Mouse (Mus musculus): ENCODE data around the gene Ano5. TPM values are rescaled to one million over a fixed set of nuclear protein-coding genes. Genes with fewer than 3 reads are reported as not detected.

The Ano5 gene
- 0.95 and 1.0 TPM in 2 replicates for polyA plus RNA-seq (2012; rRNA removed)

GRCm38 (mm10) chr7:51510671-51511651 is at the start of gene Ano5:
Gene Ano5 (plus strand): TSS chr7:51511029.
- no peak for TF ChIP-seq POLR2A (IDR thresholded peaks at IDR 0.05; ENCODE audit: borderline replicate concordance, insufficient read depth, low read length)
- no peak for TF ChIP-seq CTCF (IDR thresholded peaks at IDR 0.05; ENCODE audit: borderline replicate concordance, insufficient read depth, low read depth, low read length)
- no peaks in the 10 kb centered on the region; the same call in 1 of the 2 replicates for H3K4me1 ChIP-seq (ENCODE audit: control insufficient read depth, insufficient read depth, low read length)
- WGBS, result 1% methylated on average over 45 of the region's 45 CpGs
- peak within 1 kb of the TSS; percentile 13; the same call in 1 of the 2 replicates for H3K27ac ChIP-seq (ENCODE audit: insufficient read depth, low read length)
- no peaks in the 10 kb centered on the region for H3K27me3 ChIP-seq (ENCODE audit: control insufficient read depth, insufficient read depth, low read length)
- DNase-seq, result peak; percentile 83 to 88
- H3K4me3 ChIP-seq (replicated peaks; ENCODE audit: insufficient read depth, low read depth, low read length), result peak within 1 kb of the TSS; percentile 75

GRCm38 (mm10) chr7:51499396-51499795 is 11.4 kb upstream of the Ano5 start:
- 44% methylated on average over 2 of the region's 2 CpGs for WGBS
- DNase-seq, result peak in 1 of 2 experiments; percentile 8
- H3K4me3 ChIP-seq (replicated peaks; ENCODE audit: insufficient read depth, low read depth, low read length), result no peak overlapping the region
- peak; percentile 42; the same call in 1 of the 2 replicates for TF ChIP-seq CTCF (IDR thresholded peaks at IDR 0.05; ENCODE audit: borderline replicate concordance, insufficient read depth, low read depth, low read length)
- TF ChIP-seq POLR2A (IDR thresholded peaks at IDR 0.05; ENCODE audit: borderline replicate concordance, insufficient read depth, low read length), result no peak
- H3K27ac ChIP-seq (ENCODE audit: insufficient read depth, low read length), result no peak overlapping the region
- no peaks in the 10 kb centered on the region for H3K27me3 ChIP-seq (ENCODE audit: control insufficient read depth, insufficient read depth, low read length)
- H3K4me1 ChIP-seq (ENCODE audit: control insufficient read depth, insufficient read depth, low read length), result no peaks in the 10 kb centered on the region

GRCm38 (mm10) chr7:51503940-51504339 is 6.9 kb upstream of the Ano5 start:
- no peaks in the 10 kb centered on the region for H3K4me1 ChIP-seq (ENCODE audit: control insufficient read depth, insufficient read depth, low read length)

GRCm38 (mm10) chr7:51510147-51510546 is 682 bp upstream of the Ano5 start:
- H3K4me3 ChIP-seq (replicated peaks; ENCODE audit: insufficient read depth, low read depth, low read length), result no peak overlapping the region
- 58% methylated on average over 7 of the region's 7 CpGs for WGBS
- H3K27ac ChIP-seq (ENCODE audit: insufficient read depth, low read length), result no peak overlapping the region
- H3K4me1 ChIP-seq (ENCODE audit: control insufficient read depth, insufficient read depth, low read length), result no peaks in the 10 kb centered on the region; the same call in 1 of the 2 replicates
- H3K27me3 ChIP-seq (ENCODE audit: control insufficient read depth, insufficient read depth, low read length), result no peaks in the 10 kb centered on the region
- TF ChIP-seq CTCF (IDR thresholded peaks at IDR 0.05; ENCODE audit: borderline replicate concordance, insufficient read depth, low read depth, low read length) (no peak), POLR2A (IDR thresholded peaks at IDR 0.05; ENCODE audit: borderline replicate concordance, insufficient read depth, low read length) (no peak)
- DNase-seq, result no peak

More at GRCm38 (mm10) chr7:51503940-51504339, 6.9 kb upstream of the Ano5 start:
- H3K27ac ChIP-seq (ENCODE audit: insufficient read depth, low read length), result no peak overlapping the region
- no peaks in the 10 kb centered on the region for H3K27me3 ChIP-seq (ENCODE audit: control insufficient read depth, insufficient read depth, low read length)
- TF ChIP-seq CTCF (IDR thresholded peaks at IDR 0.05; ENCODE audit: borderline replicate concordance, insufficient read depth, low read depth, low read length), result no peak
- TF ChIP-seq POLR2A (IDR thresholded peaks at IDR 0.05; ENCODE audit: borderline replicate concordance, insufficient read depth, low read length), result no peak
- H3K4me3 ChIP-seq (replicated peaks; ENCODE audit: insufficient read depth, low read depth, low read length), result no peak overlapping the region
- WGBS, result 50% methylated on average over 2 of the region's 2 CpGs
- DNase-seq, result no peak

GRCm38 (mm10) chr7:51539344-51539743 is 28.5 kb downstream of the Ano5 start:
- Histone ChIP-seq H3K27ac (ENCODE audit: insufficient read depth, low read length) (no peak overlapping the region), H3K27me3 (ENCODE audit: control insufficient read depth, insufficient read depth, low read length) (no peaks in the 10 kb centered on the region), H3K4me3 (replicated peaks; ENCODE audit: insufficient read depth, low read depth, low read length) (no peak overlapping the region), H3K4me1 (ENCODE audit: control insufficient read depth, insufficient read depth, low read length) (no peaks in the 10 kb centered on the region)
- no peak for TF ChIP-seq POLR2A (IDR thresholded peaks at IDR 0.05; ENCODE audit: borderline replicate concordance, insufficient read depth, low read length)
- DNase-seq, result no peak

GRCm38 (mm10) chr7:51540736-51541135 is 29.9 kb downstream of the Ano5 start:
- H3K27me3 ChIP-seq (ENCODE audit: control insufficient read depth, insufficient read depth, low read length), result no peaks in the 10 kb centered on the region
- no peaks in the 10 kb centered on the region for H3K4me1 ChIP-seq (ENCODE audit: control insufficient read depth, insufficient read depth, low read length)
- no peak for TF ChIP-seq POLR2A (IDR thresholded peaks at IDR 0.05; ENCODE audit: borderline replicate concordance, insufficient read depth, low read length)
- peak; percentile 53 for TF ChIP-seq CTCF (IDR thresholded peaks at IDR 0.05; ENCODE audit: borderline replicate concordance, insufficient read depth, low read depth, low read length)
- 71% methylated on average over 6 of the region's 6 CpGs for WGBS
- H3K27ac ChIP-seq (ENCODE audit: insufficient read depth, low read length), result no peak overlapping the region
- no peak overlapping the region for H3K4me3 ChIP-seq (replicated peaks; ENCODE audit: insufficient read depth, low read depth, low read length)
- DNase-seq, result peak; percentile 22 to 28

GRCm38 (mm10) chr7:51600021-51600420 is 89.2 kb downstream of the Ano5 start:
- TF ChIP-seq CTCF (IDR thresholded peaks at IDR 0.05; ENCODE audit: borderline replicate concordance, insufficient read depth, low read depth, low read length), result no peak
- no peak for TF ChIP-seq POLR2A (IDR thresholded peaks at IDR 0.05; ENCODE audit: borderline replicate concordance, insufficient read depth, low read length)
- no peak for DNase-seq
- Histone ChIP-seq H3K27ac (ENCODE audit: insufficient read depth, low read length) (no peak overlapping the region), H3K4me3 (replicated peaks; ENCODE audit: insufficient read depth, low read depth, low read length) (no peak overlapping the region), H3K4me1 (ENCODE audit: control insufficient read depth, insufficient read depth, low read length) (no peaks in the 10 kb centered on the region), H3K27me3 (ENCODE audit: control insufficient read depth, insufficient read depth, low read length) (no peaks in the 10 kb centered on the region)
- WGBS, result 81% methylated on average over 4 of the region's 4 CpGs

GRCm38 (mm10) chr7:51603741-51604140 is 92.9 kb downstream of the Ano5 start:
- Histone ChIP-seq H3K27ac (ENCODE audit: insufficient read depth, low read length) (no peak overlapping the region), H3K27me3 (ENCODE audit: control insufficient read depth, insufficient read depth, low read length) (no peaks in the 10 kb centered on the region), H3K4me3 (replicated peaks; ENCODE audit: insufficient read depth, low read depth, low read length) (no peak overlapping the region), H3K4me1 (ENCODE audit: control insufficient read depth, insufficient read depth, low read length) (no peaks in the 10 kb centered on the region)
- no peak for DNase-seq
- TF ChIP-seq CTCF (IDR thresholded peaks at IDR 0.05; ENCODE audit: borderline replicate concordance, insufficient read depth, low read depth, low read length), result no peak
- no peak for TF ChIP-seq POLR2A (IDR thresholded peaks at IDR 0.05; ENCODE audit: borderline replicate concordance, insufficient read depth, low read length)
- WGBS, result 62% methylated on average over 12 of the region's 12 CpGs

Data from cerebellum, adult 2 months (tissue).